Mouse (Mus musculus): ENCODE measurements around the gene Ccser1. TPM values are rescaled to one million over a fixed set of nuclear protein-coding genes. Genes with fewer than 3 reads are reported as not detected.

Gene Ccser1
- total RNA-seq, 1 experiment: 4.1 TPM

- peaks cover 2 to 7% of the 10 kb centered on the region in 2 experiments; a peak in 2 of 4 replicates for H3K4me1 ChIP-seq (ENCODE audit: control insufficient read depth in 2 of 2, insufficient read depth in 2 of 2, low read length in 2 of 2, poor library complexity in 1 of 2)
- H3K36me3 ChIP-seq (ENCODE audit: control insufficient read depth, insufficient read depth, low read length, poor library complexity, severe bottlenecking): no peaks in the 10 kb centered on the region
- no peak overlapping the region for H3K27ac ChIP-seq (ENCODE audit: insufficient read depth, low read depth, low read length, poor library complexity, severe bottlenecking)
- H3K4me3 ChIP-seq (ENCODE audit: insufficient read depth in 1 of 2, low read depth in 1 of 2, low read length in 2 of 2, poor library complexity in 1 of 2, severe bottlenecking in 1 of 2): no peak overlapping the region
- H3K9me3 ChIP-seq (ENCODE audit: control insufficient read depth, insufficient read depth, low read depth, low read length): no peaks in the 10 kb centered on the region
- in situ Hi-C loops (cut with MboI; ENCODE audit: low sequenced_read_pairs in 2 of 2, unreplicated experiment in 2 of 2): no loop called here
- TF ChIP-seq MAFK (IDR thresholded peaks at IDR 0.05; ENCODE audit: insufficient read depth, low read depth, low read length): no peak
- TF ChIP-seq CHD2 (IDR thresholded peaks at IDR 0.05; ENCODE audit: low read depth, low read length): no peak
- no peak for TF ChIP-seq ZNF384 (IDR thresholded peaks at IDR 0.05; ENCODE audit: low read depth, low read length)
- TF ChIP-seq HCFC1 (IDR thresholded peaks at IDR 0.05; ENCODE audit: borderline replicate concordance, insufficient read depth, low read length): no peak
- no peak for TF ChIP-seq ZC3H11A (IDR thresholded peaks at IDR 0.05; ENCODE audit: borderline replicate concordance, low read depth, low read length)
- H3K9ac ChIP-seq (ENCODE audit: insufficient read depth, low read depth, low read length, poor library complexity, severe bottlenecking): no peak overlapping the region
- DNase-seq (ENCODE audit: low read depth, low spot score): no peak
Measured at GRCm38 (mm10) chr6:61427490-61427889, 247.4 kb downstream of the Ccser1 start.

DNA sequence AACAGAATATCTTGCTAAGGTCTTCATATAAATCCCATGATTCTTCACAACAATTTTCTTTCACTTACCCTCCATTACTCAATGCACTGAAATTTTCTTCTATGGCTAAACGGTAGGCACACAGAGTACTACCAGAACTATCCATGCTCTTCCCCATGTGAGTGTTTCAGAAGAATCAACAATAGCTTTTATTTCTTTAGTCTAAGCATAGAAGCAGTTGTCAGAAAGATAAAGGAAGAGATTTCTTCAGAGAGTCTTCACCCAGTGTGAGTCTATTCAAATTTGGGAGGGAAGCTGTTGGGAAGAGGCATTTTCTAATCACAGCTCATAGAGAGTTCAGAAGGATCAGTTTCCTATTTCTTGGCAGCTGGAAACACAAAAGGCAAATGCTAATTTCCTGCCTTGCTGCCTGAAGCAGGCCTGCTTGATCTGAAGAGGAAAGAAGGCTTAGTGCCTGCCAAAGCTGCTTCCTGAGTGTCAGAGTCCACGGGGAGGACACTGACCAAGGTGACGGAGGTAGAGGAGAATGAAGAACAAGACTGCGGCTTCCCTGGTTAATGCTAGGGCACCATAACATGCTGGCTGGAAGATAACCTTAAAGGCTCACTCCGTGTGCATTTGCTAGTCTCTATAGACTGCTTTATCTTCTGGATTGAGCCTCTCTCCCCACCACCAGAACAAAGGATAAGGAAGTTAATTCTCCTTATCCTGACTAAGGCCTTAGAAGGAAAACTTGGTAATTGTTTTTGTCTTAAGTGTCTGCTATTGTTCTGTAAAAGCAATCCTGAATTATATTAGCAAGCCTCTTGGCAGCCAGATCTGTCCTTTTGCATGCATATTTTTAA is 251.0 kb downstream of the Ccser1 start:
- in situ Hi-C loops (cut with MboI; ENCODE audit: low sequenced_read_pairs in 2 of 2, unreplicated experiment in 2 of 2): no loop called here
- TF ChIP-seq HCFC1 (IDR thresholded peaks at IDR 0.05; ENCODE audit: borderline replicate concordance, insufficient read depth, low read length) (no peak), ZNF384 (IDR thresholded peaks at IDR 0.05; ENCODE audit: low read depth, low read length) (no peak), MAFK (IDR thresholded peaks at IDR 0.05; ENCODE audit: insufficient read depth, low read depth, low read length) (no peak), ZC3H11A (IDR thresholded peaks at IDR 0.05; ENCODE audit: borderline replicate concordance, low read depth, low read length) (no peak)
- Histone ChIP-seq H3K9me3 (ENCODE audit: control insufficient read depth, insufficient read depth, low read depth, low read length) (no peaks in the 10 kb centered on the region), H3K4me1 (ENCODE audit: control insufficient read depth in 2 of 2, insufficient read depth in 2 of 2, low read length in 2 of 2, poor library complexity in 1 of 2) (peaks cover 2 to 7% of the 10 kb centered on the region in 2 experiments; a peak in 2 of 4 replicates), H3K27ac (ENCODE audit: insufficient read depth, low read depth, low read length, poor library complexity, severe bottlenecking) (peak overlapping the region; percentile 65; the same call in 1 of the 2 replicates), H3K36me3 (ENCODE audit: control insufficient read depth, insufficient read depth, low read length, poor library complexity, severe bottlenecking) (no peaks in the 10 kb centered on the region), H3K4me3 (ENCODE audit: insufficient read depth in 1 of 2, low read depth in 1 of 2, low read length in 2 of 2, poor library complexity in 1 of 2, severe bottlenecking in 1 of 2) (no peak overlapping the region), H3K9ac (ENCODE audit: insufficient read depth, low read depth, low read length, poor library complexity, severe bottlenecking) (no peak overlapping the region)
- DNase-seq (ENCODE audit: low read depth, low spot score): peak; percentile 28

DNA sequence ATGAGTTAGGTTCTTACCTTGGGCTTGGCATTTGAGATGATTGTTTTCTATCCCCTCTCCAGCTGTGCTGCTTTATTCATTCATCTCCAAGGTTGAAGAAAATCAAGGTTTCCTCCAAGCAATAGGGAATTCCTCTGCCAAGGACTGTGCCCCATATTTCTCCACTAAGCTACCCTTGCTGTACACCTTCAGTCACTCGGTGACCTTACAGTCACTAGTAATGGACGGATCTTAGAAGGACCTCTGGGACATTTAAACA is 251.5 kb downstream of the Ccser1 start:
- no peak overlapping the region for H3K4me3 ChIP-seq (ENCODE audit: insufficient read depth in 1 of 2, low read depth in 1 of 2, low read length in 2 of 2, poor library complexity in 1 of 2, severe bottlenecking in 1 of 2)
- in situ Hi-C loops (cut with MboI; ENCODE audit: low sequenced_read_pairs in 2 of 2, unreplicated experiment in 2 of 2): no loop called here
- TF ChIP-seq CHD2 (IDR thresholded peaks at IDR 0.05; ENCODE audit: low read depth, low read length) (no peak), HCFC1 (IDR thresholded peaks at IDR 0.05; ENCODE audit: borderline replicate concordance, insufficient read depth, low read length) (no peak), MAFK (IDR thresholded peaks at IDR 0.05; ENCODE audit: insufficient read depth, low read depth, low read length) (no peak), ZNF384 (IDR thresholded peaks at IDR 0.05; ENCODE audit: low read depth, low read length) (no peak), ZC3H11A (IDR thresholded peaks at IDR 0.05; ENCODE audit: borderline replicate concordance, low read depth, low read length) (no peak)
- H3K4me1 ChIP-seq (ENCODE audit: control insufficient read depth in 2 of 2, insufficient read depth in 2 of 2, low read length in 2 of 2, poor library complexity in 1 of 2): peaks cover 2 to 7% of the 10 kb centered on the region in 2 experiments; a peak in 2 of 4 replicates
- no peaks in the 10 kb centered on the region for H3K9me3 ChIP-seq (ENCODE audit: control insufficient read depth, insufficient read depth, low read depth, low read length)
- H3K27ac ChIP-seq (ENCODE audit: insufficient read depth, low read depth, low read length, poor library complexity, severe bottlenecking): no peak overlapping the region
- no peaks in the 10 kb centered on the region for H3K36me3 ChIP-seq (ENCODE audit: control insufficient read depth, insufficient read depth, low read length, poor library complexity, severe bottlenecking)
- no peak overlapping the region for H3K9ac ChIP-seq (ENCODE audit: insufficient read depth, low read depth, low read length, poor library complexity, severe bottlenecking)
- DNase-seq (ENCODE audit: low read depth, low spot score): no peak

DNA sequence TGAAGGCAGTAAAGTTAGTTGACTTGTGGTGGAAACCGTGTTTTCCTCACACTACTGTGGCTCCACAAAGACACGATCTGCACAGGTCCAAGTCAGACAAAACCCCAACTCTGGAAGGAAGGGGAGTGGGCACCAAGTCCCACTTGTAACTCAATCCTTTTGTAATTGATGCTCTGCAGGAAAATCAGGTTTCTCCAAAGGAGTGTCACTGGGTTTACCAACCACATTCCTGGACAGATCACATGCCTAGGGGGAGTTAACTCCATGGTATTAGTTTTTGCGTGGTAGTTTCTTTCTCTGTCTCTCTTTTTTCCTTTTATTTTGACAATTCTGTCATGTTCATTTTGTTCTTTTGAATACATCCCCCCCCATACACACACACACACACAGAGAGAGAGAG is 252.0 kb downstream of the Ccser1 start:
- in situ Hi-C loops (cut with MboI; ENCODE audit: low sequenced_read_pairs in 2 of 2, unreplicated experiment in 2 of 2): no loop called here
- DNase-seq (ENCODE audit: low read depth, low spot score): no peak
- Histone ChIP-seq H3K36me3 (ENCODE audit: control insufficient read depth, insufficient read depth, low read length, poor library complexity, severe bottlenecking) (no peaks in the 10 kb centered on the region), H3K4me3 (ENCODE audit: insufficient read depth in 1 of 2, low read depth in 1 of 2, low read length in 2 of 2, poor library complexity in 1 of 2, severe bottlenecking in 1 of 2) (no peak overlapping the region), H3K4me1 (ENCODE audit: control insufficient read depth in 2 of 2, insufficient read depth in 2 of 2, low read length in 2 of 2, poor library complexity in 1 of 2) (peaks cover 2 to 7% of the 10 kb centered on the region in 2 experiments; a peak in 2 of 4 replicates), H3K9ac (ENCODE audit: insufficient read depth, low read depth, low read length, poor library complexity, severe bottlenecking) (no peak overlapping the region), H3K9me3 (ENCODE audit: control insufficient read depth, insufficient read depth, low read depth, low read length) (no peaks in the 10 kb centered on the region), H3K27ac (ENCODE audit: insufficient read depth, low read depth, low read length, poor library complexity, severe bottlenecking) (no peak overlapping the region)
- no peak for TF ChIP-seq HCFC1 (IDR thresholded peaks at IDR 0.05; ENCODE audit: borderline replicate concordance, insufficient read depth, low read length)
- TF ChIP-seq CHD2 (IDR thresholded peaks at IDR 0.05; ENCODE audit: low read depth, low read length): no peak
- TF ChIP-seq ZC3H11A (IDR thresholded peaks at IDR 0.05; ENCODE audit: borderline replicate concordance, low read depth, low read length): no peak
- no peak for TF ChIP-seq ZNF384 (IDR thresholded peaks at IDR 0.05; ENCODE audit: low read depth, low read length)
- no peak for TF ChIP-seq MAFK (IDR thresholded peaks at IDR 0.05; ENCODE audit: insufficient read depth, low read depth, low read length)

All from ES-E14 (cell line).